Mouse (Mus musculus): Measurements from ENCODE around the gene Tdp2.

DNA sequence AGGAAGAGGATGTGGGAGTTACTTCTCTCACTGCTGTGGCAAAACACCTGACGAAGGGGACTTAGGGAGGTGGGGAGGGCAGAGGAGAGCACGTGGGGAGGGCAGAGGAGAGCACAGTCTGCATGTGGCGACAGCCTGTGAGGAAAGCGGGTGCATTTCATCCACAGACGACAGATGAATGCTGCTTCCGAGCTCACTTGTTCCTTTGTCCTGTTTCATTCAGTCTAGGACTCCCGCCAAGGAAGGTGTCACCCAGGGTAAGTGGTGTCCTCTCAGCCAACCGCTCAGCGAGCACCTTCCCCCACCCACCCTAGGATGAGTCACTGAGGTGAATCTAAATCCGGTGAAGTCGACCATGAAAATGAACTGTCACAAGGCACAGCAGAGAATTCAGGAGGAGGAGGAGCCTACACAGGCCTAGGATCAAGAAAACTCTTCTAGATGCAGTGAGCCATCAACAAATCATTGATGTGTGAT, 45.4 kb upstream of the Tdp2 start:
- TF ChIP-seq POLR2A (IDR thresholded peaks at IDR 0.05; ENCODE audit: insufficient read depth, low read depth, low read length) (no peak), CTCF (IDR thresholded peaks at IDR 0.05; ENCODE audit: insufficient read depth, low read depth, low read length) (no peak)
